Mouse (Mus musculus) hindbrain, postnatal 0 days (tissue): ENCODE results near the gene Gm20422. TPM values are rescaled to one million over a fixed set of nuclear protein-coding genes. Genes with fewer than 3 reads are reported as not detected.

ENCODE experiments used
- ATAC-seq: fragments of 200-750 bp; cut with Nextera tagmentation; 2 replicates; pipeline ENCODE4 v1.8.0; 2017; ENCODE audit warnings: mild to moderate bottlenecking, moderate TSS enrichment, moderate library complexity
- DNase-seq: peaks from one replicate; pipeline ENCODE4 v3.0.0-alpha.2; 2015; ENCODE audit warnings: low spot score
- H3K27ac ChIP-seq: fragments of 300-500 bp; sonication (generic); 2 replicates; pipeline ENCODE4 v1.5.1; 2014; ENCODE audit warnings: mild to moderate bottlenecking
- H3K27me3 ChIP-seq: fragments of 300-500 bp; sonication (generic); 2 replicates; pipeline ENCODE4 v1.6.1; 2014; ENCODE audit warnings: low read length, mixed read lengths; ENCODE audit not compliant: insufficient read depth
- H3K36me3 ChIP-seq: fragments of 300-500 bp; sonication (generic); 2 replicates; pipeline ENCODE4 v1.6.1; 2014; ENCODE audit warnings: low read length, mixed read lengths; ENCODE audit not compliant: insufficient read depth
- H3K4me1 ChIP-seq: fragments of 300-500 bp; sonication (generic); 2 replicates; pipeline ENCODE4 v1.6.1; 2014; ENCODE audit warnings: antibody characterized with exemption, low read length, mixed read lengths; ENCODE audit not compliant: insufficient read depth
- H3K4me2 ChIP-seq: fragments of 300-500 bp; sonication (generic); 2 replicates; pipeline ENCODE4 v1.6.1; 2014; ENCODE audit warnings: low read depth, mild to moderate bottlenecking, low read length, moderate library complexity, mixed read lengths
- H3K4me3 ChIP-seq: fragments of 300-500 bp; sonication (generic); 2 replicates; pipeline ENCODE4 v1.5.1; 2014; ENCODE audit warnings: low read length
- H3K9ac ChIP-seq: fragments of 300-500 bp; sonication (generic); replicated peaks from 2 replicates; pipeline ENCODE4 v1.6.1; 2014; ENCODE audit warnings: mild to moderate bottlenecking, low read length, moderate library complexity, mixed read lengths
- H3K9me3 ChIP-seq: fragments of 300-500 bp; sonication (generic); 2 replicates; pipeline ENCODE4 v1.6.1; 2016; ENCODE audit warnings: low read length, mixed read lengths
- CTCF ChIP-seq: IDR thresholded peaks from 2 replicates; pipeline ENCODE4 v1.5.1; 2016; ENCODE audit warnings: antibody characterized with exemption, control low read depth, low read depth
- WGBS: fragments of 180-500 bp; shearing (Covaris S2); extraction: QIAGEN DNeasy Blood & Tissue Kit; methylation state at CpG from one replicate; pipeline ENCODE4 v1.1.7; 2014; 5-methylcytosine and 5-hydroxymethylcytosine counted together
- polyA plus RNA-seq: library from polyadenylated mRNA; unstranded; fragments of >200 nt; fragmentation: Nextera tagmentation; extraction: Ambion mirVana; gene quantifications from 2 replicates; pipeline ENCODE4 v1.2.1, GENCODE M21; 2015
- total RNA-seq: library from RNA; depleted of rRNA; stranded (reverse); fragments of >200 nt; gene quantifications from 2 replicates; pipeline ENCODE4 v1.2.3, GENCODE M21; 2014

The Gm20422 gene
- total and polyA plus RNA-seq, 2 experiments from 2014 or later, result 0.34 TPM; not detected in 1

- no peak for TF ChIP-seq CTCF
- H3K4me1 ChIP-seq, result peaks cover 15% of the 10 kb centered on the region; the same call in 1 of the 2 replicates
- H3K36me3 ChIP-seq, result peaks cover 2% of the 10 kb centered on the region; the same call in 1 of the 2 replicates
- no peak overlapping the region for H3K27ac ChIP-seq
- DNase-seq (no peak), ATAC-seq (no peak)
- H3K4me3 ChIP-seq, result no peak overlapping the region
- H3K27me3 ChIP-seq, result no peaks in the 10 kb centered on the region
- no peak overlapping the region for H3K4me2 ChIP-seq
- WGBS, result 76% methylated on average over 5 of the region's 5 CpGs
- no peaks in the 10 kb centered on the region for H3K9me3 ChIP-seq
- H3K9ac ChIP-seq, result no peak overlapping the region
These were observed 15.0 kb upstream of the Gm20422 start for GRCm38 (mm10) chr8:69789731-69790130.

GRCm38 (mm10) chr8:69789105-69789504, 14.4 kb upstream of the Gm20422 start:
- WGBS, result 85% methylated on average over 5 of the region's 5 CpGs
- H3K4me2 ChIP-seq, result no peak overlapping the region
- TF ChIP-seq CTCF, result no peak
- H3K9ac ChIP-seq, result no peak overlapping the region
- no peaks in the 10 kb centered on the region for H3K9me3 ChIP-seq
- ATAC-seq, result no peak
- no peaks in the 10 kb centered on the region for H3K36me3 ChIP-seq
- H3K27ac ChIP-seq, result no peak overlapping the region
- H3K27me3 ChIP-seq, result no peaks in the 10 kb centered on the region
- H3K4me1 ChIP-seq, result peaks cover 15% of the 10 kb centered on the region; the same call in 1 of the 2 replicates
- no peak overlapping the region for H3K4me3 ChIP-seq
- no peak for DNase-seq

- H3K36me3 ChIP-seq, result no peaks in the 10 kb centered on the region
- ATAC-seq, result no peak
- no peak for DNase-seq
- no peak overlapping the region for H3K9ac ChIP-seq
- no peak overlapping the region for H3K4me3 ChIP-seq
- no peak overlapping the region for H3K27ac ChIP-seq
- H3K9me3 ChIP-seq, result no peaks in the 10 kb centered on the region
- no peak for TF ChIP-seq CTCF
- H3K4me2 ChIP-seq, result no peak overlapping the region
- peaks cover 4% of the 10 kb centered on the region for H3K4me1 ChIP-seq
- 73% methylated on average over 10 of the region's 12 CpGs for WGBS
- no peaks in the 10 kb centered on the region for H3K27me3 ChIP-seq
These were observed 2.4 kb upstream of the Gm20422 start for GRCm38 (mm10) chr8:69777111-69777510.

GRCm38 (mm10) chr8:69775149-69775534, 456 bp upstream of the Gm20422 start:
- peak overlapping the region; percentile 100 for H3K27ac ChIP-seq
- peaks cover 8% of the 10 kb centered on the region for H3K4me1 ChIP-seq
- no peak for TF ChIP-seq CTCF
- H3K4me3 ChIP-seq, result peak overlapping the region; percentile 83
- peak overlapping the region; percentile 90 for H3K9ac ChIP-seq
- 69% methylated on average over 2 of the region's 2 CpGs for WGBS
- ATAC-seq (no peak; the same call in 1 of the 2 replicates), DNase-seq (no peak)
- no peaks in the 10 kb centered on the region for H3K27me3 ChIP-seq
- H3K9me3 ChIP-seq, result no peaks in the 10 kb centered on the region
- H3K36me3 ChIP-seq, result no peaks in the 10 kb centered on the region
- peak overlapping the region; percentile 41 for H3K4me2 ChIP-seq

GRCm38 (mm10) chr8:69772106-69772505, 2.6 kb downstream of the Gm20422 start:
- Histone ChIP-seq H3K27ac (no peak overlapping the region), H3K9me3 (no peaks in the 10 kb centered on the region), H3K4me2 (no peak overlapping the region), H3K9ac (no peak overlapping the region), H3K36me3 (peaks cover 8% of the 10 kb centered on the region; the same call in 1 of the 2 replicates), H3K27me3 (no peaks in the 10 kb centered on the region), H3K4me3 (no peak overlapping the region), H3K4me1 (peaks cover 8% of the 10 kb centered on the region)
- WGBS, result 89% methylated on average over 2 of the region's 2 CpGs
- ATAC-seq, result no peak
- no peak for DNase-seq
- TF ChIP-seq CTCF, result no peak

GRCm38 (mm10) chr8:69771221-69771620, 3.5 kb downstream of the Gm20422 start:
- no peak overlapping the region for H3K4me3 ChIP-seq
- ATAC-seq (no peak), DNase-seq (no peak)
- WGBS, result 86% methylated on average over 9 of the region's 9 CpGs
- H3K4me2 ChIP-seq, result no peak overlapping the region
- no peaks in the 10 kb centered on the region for H3K9me3 ChIP-seq
- H3K27ac ChIP-seq, result no peak overlapping the region
- peaks cover 8% of the 10 kb centered on the region for H3K4me1 ChIP-seq
- no peaks in the 10 kb centered on the region for H3K27me3 ChIP-seq
- H3K36me3 ChIP-seq, result peaks cover 17% of the 10 kb centered on the region
- H3K9ac ChIP-seq, result no peak overlapping the region
- no peak for TF ChIP-seq CTCF

- WGBS, result 88% methylated on average over 4 of the region's 4 CpGs
- ATAC-seq (no peak), DNase-seq (no peak)
- Histone ChIP-seq H3K4me1 (no peaks in the 10 kb centered on the region), H3K9ac (no peak overlapping the region), H3K4me3 (no peak overlapping the region), H3K9me3 (no peaks in the 10 kb centered on the region), H3K27ac (no peak overlapping the region), H3K27me3 (no peaks in the 10 kb centered on the region), H3K36me3 (peaks cover 39% of the 10 kb centered on the region), H3K4me2 (no peak overlapping the region)
- no peak for TF ChIP-seq CTCF
These were observed 12.8 kb downstream of the Gm20422 start for GRCm38 (mm10) chr8:69761814-69762445.
